Mouse (Mus musculus) hindbrain, embryonic 14.5 days (tissue): ENCODE results near the gene Nek9. TPM values are rescaled to one million over a fixed set of nuclear protein-coding genes. Genes with fewer than 3 reads are reported as not detected.

Experiments
- ATAC-seq: fragments of 200-750 bp; cut with Nextera tagmentation; 2 replicates; pipeline ENCODE4 v1.8.0; 2017; ENCODE audit warnings: moderate number of reproducible peaks, mild to moderate bottlenecking, moderate TSS enrichment, moderate library complexity; ENCODE audit not compliant: low FRiP score
- DNase-seq: peaks from one replicate; pipeline ENCODE4 v3.0.0-alpha.2; 2015; ENCODE audit warnings: low spot score
- H3K27ac ChIP-seq: fragments of 300-500 bp; sonication (generic); 2 replicates; pipeline ENCODE4 v1.5.1; 2014; ENCODE audit warnings: mild to moderate bottlenecking, moderate library complexity
- H3K27me3 ChIP-seq: fragments of 300-500 bp; sonication (generic); 2 replicates; pipeline ENCODE4 v1.6.1; 2014; ENCODE audit warnings: mild to moderate bottlenecking, low read length, mixed read lengths; ENCODE audit not compliant: control insufficient read depth, insufficient read depth
- H3K36me3 ChIP-seq: fragments of 300-500 bp; sonication (generic); replicated peaks from 2 replicates; pipeline ENCODE4 v1.6.1; 2014; ENCODE audit not compliant: control insufficient read depth, insufficient read depth
- H3K4me1 ChIP-seq: fragments of 300-500 bp; sonication (generic); replicated peaks from 2 replicates; pipeline ENCODE4 v1.6.1; 2014; ENCODE audit warnings: antibody characterized with exemption, low read length, mixed read lengths; ENCODE audit not compliant: control insufficient read depth, insufficient read depth
- H3K4me2 ChIP-seq: fragments of 300-500 bp; sonication (generic); replicated peaks from 2 replicates; pipeline ENCODE4 v1.6.1; 2014; ENCODE audit warnings: mild to moderate bottlenecking, moderate library complexity
- H3K4me3 ChIP-seq: fragments of 300-500 bp; sonication (generic); replicated peaks from 2 replicates; pipeline ENCODE4 v1.5.1; 2014; ENCODE audit warnings: mild to moderate bottlenecking, low read length
- H3K9ac ChIP-seq: fragments of 300-500 bp; sonication (generic); 2 replicates; pipeline ENCODE4 v1.6.1; 2014
- H3K9me3 ChIP-seq: fragments of 300-500 bp; sonication (generic); 2 replicates; pipeline ENCODE4 v1.6.1; 2016; ENCODE audit warnings: low read length; ENCODE audit not compliant: control insufficient read depth
- WGBS: fragments of 180-500 bp; shearing (Covaris S2); extraction: QIAGEN DNeasy Blood & Tissue Kit; methylation state at CpG from one replicate; pipeline ENCODE4 v1.1.7; 2014; 5-methylcytosine and 5-hydroxymethylcytosine counted together
- polyA plus RNA-seq: library from polyadenylated mRNA; unstranded; fragments of >200 nt; fragmentation: Nextera tagmentation; extraction: Ambion mirVana; gene quantifications from 2 replicates; pipeline ENCODE4 v1.2.1, GENCODE M21; 2014

Gene Nek9
- polyA plus RNA-seq, 1 experiment from 2014 or later, result 10.0 TPM

DNA sequence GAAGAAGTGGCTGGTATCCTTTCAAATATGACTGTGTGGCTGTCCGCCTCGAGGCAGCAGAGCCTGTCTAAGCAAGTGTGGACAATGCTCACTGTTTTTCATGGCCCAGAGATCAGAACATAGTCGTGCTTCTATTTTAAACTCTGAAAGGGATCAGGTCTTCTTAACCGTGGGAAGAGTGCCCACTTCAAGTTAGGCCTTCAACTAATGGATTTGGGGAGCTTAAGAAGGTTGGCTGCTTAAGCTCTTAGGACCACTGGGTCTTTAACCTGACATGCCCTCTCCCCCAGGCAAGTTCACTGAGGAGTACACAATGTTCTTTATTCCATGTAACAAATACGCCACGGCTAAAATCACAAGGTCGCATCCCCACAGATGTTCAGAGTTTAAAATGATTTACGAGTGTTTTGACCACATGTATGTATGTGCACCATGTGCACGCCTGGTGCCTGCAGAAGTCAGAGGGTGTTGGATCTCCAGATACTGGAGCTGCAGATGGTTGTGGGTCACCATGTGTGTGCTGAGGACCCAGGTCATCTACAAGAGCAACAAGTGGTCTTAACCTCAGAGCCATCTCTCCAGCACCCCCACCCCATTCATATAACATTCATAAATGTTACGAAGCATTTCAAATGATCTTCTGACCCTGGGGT, 41.7 kb downstream of the Nek9 start:
- DNase-seq, result no peak
- no peak overlapping the region for H3K27ac ChIP-seq
- H3K4me3 ChIP-seq, result no peak overlapping the region
- H3K4me2 ChIP-seq, result no peak overlapping the region
- H3K36me3 ChIP-seq, result peaks cover 46% of the 10 kb centered on the region
- H3K4me1 ChIP-seq, result no peaks in the 10 kb centered on the region
- 85% methylated on average over 10 of the region's 10 CpGs for WGBS
- no peak overlapping the region for H3K9ac ChIP-seq
- peaks cover 15% of the 10 kb centered on the region; the same call in 1 of the 2 replicates for H3K9me3 ChIP-seq
- no peak for ATAC-seq
- no peaks in the 10 kb centered on the region for H3K27me3 ChIP-seq

DNA sequence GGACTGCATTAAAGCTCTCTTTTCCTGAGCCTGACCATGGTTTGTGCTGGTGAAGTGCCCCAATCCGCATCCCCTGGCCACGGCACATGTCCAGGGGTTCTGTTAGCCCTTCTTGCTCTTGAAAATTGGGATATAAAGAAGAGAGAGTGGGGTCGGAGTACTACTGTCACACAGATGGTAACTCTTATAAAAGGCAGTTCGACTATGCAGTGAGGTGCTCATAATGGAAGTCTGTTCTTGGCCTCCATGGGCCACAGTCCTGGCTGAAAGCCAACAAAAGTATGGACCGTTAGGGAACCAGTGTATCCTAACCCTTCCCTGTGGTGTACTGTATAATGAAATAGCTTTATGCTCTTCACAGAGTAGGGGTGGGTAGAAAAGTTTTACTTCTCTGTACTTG, 42.2 kb downstream of the Nek9 start:
- H3K9ac ChIP-seq, result no peak overlapping the region
- ATAC-seq (no peak), DNase-seq (no peak)
- no peak overlapping the region for H3K4me2 ChIP-seq
- no peak overlapping the region for H3K4me3 ChIP-seq
- no peaks in the 10 kb centered on the region for H3K4me1 ChIP-seq
- 85% methylated on average over 5 of the region's 5 CpGs for WGBS
- H3K9me3 ChIP-seq, result peaks cover 15% of the 10 kb centered on the region; the same call in 1 of the 2 replicates
- H3K27me3 ChIP-seq, result no peaks in the 10 kb centered on the region
- H3K36me3 ChIP-seq, result peaks cover 41% of the 10 kb centered on the region
- no peak overlapping the region for H3K27ac ChIP-seq

DNA sequence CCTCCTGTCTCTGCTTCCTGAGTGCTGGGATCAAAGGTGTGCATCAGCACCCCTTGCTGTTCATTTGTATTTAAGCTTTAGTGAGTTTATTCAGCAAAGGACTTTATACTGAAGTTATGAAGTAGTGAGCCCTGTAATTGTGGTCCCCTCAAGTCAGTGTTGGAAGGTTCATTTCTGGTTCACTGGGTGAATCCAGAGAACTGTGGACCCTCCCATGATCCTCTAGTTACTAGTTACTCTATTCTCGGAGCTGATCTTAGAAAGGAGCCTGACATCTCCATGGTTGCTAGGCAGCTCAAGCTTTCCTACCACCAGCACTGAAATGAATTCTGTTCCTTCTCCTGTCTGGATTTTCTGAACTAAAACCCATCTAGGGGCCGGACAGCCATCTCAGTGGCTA, 43.7 kb downstream of the Nek9 start:
- no peak for DNase-seq
- no peaks in the 10 kb centered on the region for H3K4me1 ChIP-seq
- peaks cover 15% of the 10 kb centered on the region; the same call in 1 of the 2 replicates for H3K9me3 ChIP-seq
- no peak overlapping the region for H3K27ac ChIP-seq
- H3K36me3 ChIP-seq, result peaks cover 27% of the 10 kb centered on the region
- no peaks in the 10 kb centered on the region for H3K27me3 ChIP-seq
- H3K4me2 ChIP-seq, result no peak overlapping the region
- no peak for ATAC-seq
- H3K4me3 ChIP-seq, result no peak overlapping the region
- WGBS, result 86% methylated on average over 2 of the region's 2 CpGs
- H3K9ac ChIP-seq, result no peak overlapping the region

GRCm38 (mm10) chr12:85292906-85293305, 46.3 kb downstream of the Nek9 start:
- Histone ChIP-seq H3K27ac (no peak overlapping the region), H3K9ac (no peak overlapping the region), H3K4me2 (no peak overlapping the region), H3K4me1 (peaks cover 5% of the 10 kb centered on the region), H3K27me3 (no peaks in the 10 kb centered on the region), H3K9me3 (peaks cover 15% of the 10 kb centered on the region; the same call in 1 of the 2 replicates), H3K4me3 (no peak overlapping the region), H3K36me3 (0 out of 2 replicates have a peak, but pooled peaks cover 3% of the 10 kb centered on the region)
- no peak for ATAC-seq
- DNase-seq, result no peak

DNA sequence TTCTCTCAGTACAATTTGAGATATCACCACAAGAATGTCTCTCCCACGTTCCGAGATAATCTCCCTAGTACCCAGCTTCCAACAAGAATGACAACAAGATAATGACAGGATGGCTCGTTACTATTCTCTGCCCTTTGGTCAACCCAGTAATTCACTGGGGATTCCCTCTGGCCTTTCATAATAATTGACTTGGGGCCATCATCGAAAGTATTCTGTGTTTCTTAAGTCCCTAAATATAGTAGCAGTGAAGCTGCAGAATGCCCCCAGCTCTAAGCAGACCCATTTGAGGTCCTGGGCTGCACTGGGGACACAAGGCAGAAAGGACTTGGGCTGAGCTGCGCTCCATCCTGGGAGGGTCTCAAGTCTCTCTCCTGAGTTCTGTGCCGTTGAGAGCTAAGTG, 46.9 kb downstream of the Nek9 start:
- DNase-seq, result no peak
- H3K36me3 ChIP-seq, result no peaks in the 10 kb centered on the region
- H3K4me2 ChIP-seq, result no peak overlapping the region
- no peak overlapping the region for H3K4me3 ChIP-seq
- no peaks in the 10 kb centered on the region for H3K27me3 ChIP-seq
- no peak overlapping the region for H3K27ac ChIP-seq
- no peak overlapping the region for H3K9ac ChIP-seq
- 81% methylated on average over 6 of the region's 6 CpGs for WGBS
- H3K9me3 ChIP-seq, result peaks cover 15% of the 10 kb centered on the region; the same call in 1 of the 2 replicates
- ATAC-seq, result no peak
- peaks cover 5% of the 10 kb centered on the region for H3K4me1 ChIP-seq

DNA sequence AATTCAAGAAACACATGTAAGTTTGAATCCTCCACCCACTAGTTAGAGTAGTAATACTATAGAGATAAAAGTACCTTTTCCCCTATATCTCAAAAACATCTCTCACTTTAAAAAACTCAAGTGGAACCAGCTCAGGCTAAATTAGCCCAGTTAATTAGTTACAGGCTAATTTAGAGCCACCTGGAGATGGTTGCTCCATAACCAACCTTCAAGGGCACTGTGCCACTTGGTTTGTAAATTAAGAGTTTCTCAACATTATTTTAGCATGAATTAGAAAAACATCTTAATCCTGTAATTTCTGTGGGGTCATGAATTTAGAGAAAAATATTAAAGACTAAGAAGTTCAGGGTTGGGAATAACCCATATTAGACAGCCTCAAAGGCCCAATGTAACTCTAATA, 47.6 kb downstream of the Nek9 start:
- Histone ChIP-seq H3K27me3 (no peaks in the 10 kb centered on the region), H3K27ac (no peak overlapping the region), H3K4me1 (peaks cover 5% of the 10 kb centered on the region), H3K4me3 (no peak overlapping the region), H3K9me3 (peaks cover 15% of the 10 kb centered on the region; the same call in 1 of the 2 replicates), H3K9ac (no peak overlapping the region), H3K36me3 (no peaks in the 10 kb centered on the region), H3K4me2 (no peak overlapping the region)
- no peak for DNase-seq
- ATAC-seq, result no peak

GRCm38 (mm10) chr12:85290633-85291032, 48.5 kb downstream of the Nek9 start:
- no peaks in the 10 kb centered on the region for H3K36me3 ChIP-seq
- no peaks in the 10 kb centered on the region for H3K27me3 ChIP-seq
- H3K4me1 ChIP-seq, result peaks cover 5% of the 10 kb centered on the region
- WGBS, result 85% methylated on average over 10 of the region's 10 CpGs
- no peak overlapping the region for H3K9ac ChIP-seq
- ATAC-seq (no peak), DNase-seq (no peak)
- peaks cover 15% of the 10 kb centered on the region; the same call in 1 of the 2 replicates for H3K9me3 ChIP-seq
- H3K4me3 ChIP-seq, result no peak overlapping the region
- H3K4me2 ChIP-seq, result peak overlapping the region; percentile 15; the same call in 1 of the 2 replicates
- H3K27ac ChIP-seq, result no peak overlapping the region

GRCm38 (mm10) chr12:85289157-85290000, 49.8 kb downstream of the Nek9 start:
- Histone ChIP-seq H3K4me2 (peak overlapping the region; percentile 87), H3K27me3 (no peaks in the 10 kb centered on the region), H3K4me1 (peaks cover 5% of the 10 kb centered on the region), H3K9me3 (peaks cover 8% of the 10 kb centered on the region; the same call in 1 of the 2 replicates), H3K4me3 (peak overlapping the region; percentile 44), H3K27ac (no peak overlapping the region), H3K9ac (peak overlapping the region; percentile 56), H3K36me3 (no peaks in the 10 kb centered on the region)
- 62% methylated on average over 24 of the region's 24 CpGs for WGBS
- ATAC-seq (no peak), DNase-seq (no peak)

- Histone ChIP-seq H3K27ac (no peak within 1 kb of the TSS), H3K4me1 (peaks cover 5% of the 10 kb centered on the region), H3K36me3 (no peaks in the 10 kb centered on the region), H3K4me3 (peak within 1 kb of the TSS; percentile 44), H3K9me3 (no peaks in the 10 kb centered on the region), H3K27me3 (no peaks in the 10 kb centered on the region), H3K9ac (peak within 1 kb of the TSS; percentile 56), H3K4me2 (peak within 1 kb of the TSS; percentile 87)
- 3% methylated on average over 31 of the region's 31 CpGs for WGBS
- ATAC-seq, result peak; percentile 86
- DNase-seq, result peak; percentile 82
Measured at GRCm38 (mm10) chr12:85288486-85289156, 50.5 kb downstream of the Nek9 start, which contains the start of gene Zc2hc1c. TSS of gene Zc2hc1c (plus strand) at chr12:85288591.
